Mouse (Mus musculus): ENCODE results near the gene Sestd1.

The Sestd1 gene

DNA sequence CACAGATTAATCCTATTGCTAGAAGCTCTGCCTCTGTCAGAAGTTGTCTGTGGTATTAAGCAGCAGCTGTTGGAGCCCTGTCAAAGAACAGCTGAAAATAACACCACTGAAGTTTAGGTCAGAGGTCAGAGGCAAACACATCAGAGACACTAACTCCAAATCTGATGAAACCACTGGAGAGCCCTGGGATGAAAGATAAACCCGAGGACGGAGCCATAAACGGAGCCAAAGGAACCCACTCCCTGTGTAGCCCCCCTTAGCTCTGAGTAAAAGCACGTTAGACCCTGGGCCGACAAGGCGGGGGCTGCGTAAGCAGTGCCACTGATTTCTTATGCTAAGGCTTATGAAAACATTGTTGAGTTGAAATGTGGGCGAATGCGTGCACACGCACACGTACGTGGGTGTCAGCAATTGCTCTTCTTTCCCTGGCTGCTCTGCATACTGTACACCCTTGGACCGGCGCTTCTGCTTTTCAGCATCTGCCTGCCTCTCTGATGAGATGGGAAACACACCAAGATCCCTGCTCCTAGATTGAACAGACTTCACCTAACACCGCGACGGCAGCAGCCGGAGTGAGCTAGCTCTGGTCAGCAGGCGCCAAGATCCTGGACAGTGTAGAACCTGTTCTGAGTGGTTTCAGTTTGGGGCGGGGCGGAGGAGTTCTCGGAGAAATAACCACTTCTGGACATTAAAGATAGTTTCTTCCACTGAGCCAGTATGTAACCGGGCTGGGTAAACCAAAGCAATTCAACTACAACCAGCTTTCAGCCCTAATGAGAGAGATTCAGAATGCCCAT, 108.8 kb downstream of the Sestd1 start:
- DNase-seq = no peak

DNA sequence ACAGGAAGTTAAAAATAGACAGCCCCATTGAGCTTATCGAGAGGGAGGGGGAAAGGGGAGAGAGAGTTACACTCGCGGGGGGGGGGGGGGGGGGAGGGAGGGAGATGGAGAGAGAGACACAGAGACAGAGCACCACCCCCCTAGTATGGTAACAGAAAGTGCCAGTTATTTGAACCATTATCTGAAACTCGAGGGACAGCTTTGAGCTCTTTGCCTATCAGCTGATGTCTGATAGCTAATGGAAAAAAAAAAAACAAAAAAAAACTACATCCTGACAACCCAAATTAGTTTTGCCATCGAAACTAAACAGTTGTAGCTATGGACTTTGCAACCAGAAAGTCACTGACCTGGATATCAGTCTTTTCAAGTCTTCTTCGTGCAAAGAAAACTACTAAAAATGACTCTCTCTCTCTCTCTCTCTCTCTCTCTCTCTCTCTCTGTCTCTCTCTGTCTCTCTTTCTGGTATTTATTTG, 109.7 kb downstream of the Sestd1 start, which contains the start of gene Ccdc141:
Ccdc141 (minus strand) TSS at position 4 of the 473 bp plus-strand sequence.
- no peak for DNase-seq

DNA sequence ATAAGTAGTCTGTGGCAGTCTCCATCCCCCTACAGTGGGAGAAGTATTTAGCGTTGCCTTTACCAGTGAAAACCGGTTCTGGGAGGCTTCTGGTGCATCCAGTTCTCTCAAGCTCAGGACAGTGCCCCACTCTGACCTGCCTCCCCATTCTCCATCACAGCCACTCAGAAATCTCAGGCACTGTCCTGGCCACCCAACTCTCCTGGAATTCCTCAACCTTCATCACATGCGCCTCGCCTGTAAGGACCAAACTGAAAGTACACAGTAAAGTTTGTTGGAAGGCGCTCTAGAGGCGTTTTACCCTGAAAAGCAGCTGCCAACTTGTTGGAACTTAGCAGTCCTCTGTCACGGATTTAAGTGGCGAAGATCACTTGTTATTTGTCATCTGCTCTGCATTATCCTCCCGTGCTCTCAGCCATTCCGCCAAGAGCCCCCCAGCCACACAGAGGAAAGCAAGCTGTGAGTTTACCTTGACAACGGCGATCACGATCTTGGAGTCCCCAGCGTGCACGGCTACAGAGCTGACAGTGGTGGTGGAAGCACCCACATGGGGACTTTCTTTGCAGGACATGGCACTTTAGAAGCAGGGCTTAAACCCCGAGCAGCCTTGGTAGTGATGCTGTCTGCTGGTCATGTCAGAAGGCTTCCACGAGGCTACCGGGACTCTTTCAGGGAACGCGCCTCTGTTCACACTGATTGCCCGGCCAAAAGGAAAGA, 110.3 kb downstream of the Sestd1 start:
- DNase-seq = peak in 1 of 2 experiments; percentile 26

DNA sequence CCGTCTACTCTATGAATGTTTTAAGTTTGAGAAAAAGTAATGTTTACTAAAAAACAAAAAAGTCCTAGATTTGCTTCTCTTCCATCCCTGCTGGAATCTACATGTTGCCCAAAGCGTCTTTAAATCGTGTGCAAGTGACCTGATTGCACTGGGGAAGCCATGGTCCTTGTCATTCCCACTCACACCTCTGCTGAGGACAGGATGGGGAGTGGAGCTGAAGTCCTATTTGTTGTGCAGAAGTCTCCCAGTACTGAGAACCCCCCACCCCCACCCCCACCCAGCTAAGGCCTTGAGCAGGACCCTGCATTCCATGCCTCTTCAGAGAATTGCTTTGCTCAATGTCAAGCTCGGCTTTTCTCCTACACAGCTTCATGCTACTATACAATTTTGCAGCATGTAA, 111.2 kb downstream of the Sestd1 start:
- DNase-seq = no peak

DNA sequence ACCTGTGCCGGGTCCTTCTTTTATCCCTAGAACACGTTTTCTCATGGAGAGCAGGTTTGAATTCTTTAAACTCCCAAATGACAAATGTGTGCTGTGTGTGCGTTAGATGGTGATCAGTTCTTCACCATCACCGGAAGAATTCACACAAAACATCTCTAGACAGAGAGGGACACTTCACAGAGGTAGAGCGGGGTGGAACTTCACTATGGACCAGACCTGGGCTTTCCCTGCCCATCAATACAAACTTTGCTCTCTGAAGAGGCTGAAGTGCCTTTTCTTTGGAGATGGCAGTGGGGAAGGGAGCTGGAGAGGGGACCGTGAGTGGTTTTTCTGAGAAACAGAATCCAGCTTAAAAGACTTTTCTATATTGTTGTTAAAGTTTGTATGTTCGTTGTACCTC, 111.6 kb downstream of the Sestd1 start:
- DNase-seq = no peak

DNA sequence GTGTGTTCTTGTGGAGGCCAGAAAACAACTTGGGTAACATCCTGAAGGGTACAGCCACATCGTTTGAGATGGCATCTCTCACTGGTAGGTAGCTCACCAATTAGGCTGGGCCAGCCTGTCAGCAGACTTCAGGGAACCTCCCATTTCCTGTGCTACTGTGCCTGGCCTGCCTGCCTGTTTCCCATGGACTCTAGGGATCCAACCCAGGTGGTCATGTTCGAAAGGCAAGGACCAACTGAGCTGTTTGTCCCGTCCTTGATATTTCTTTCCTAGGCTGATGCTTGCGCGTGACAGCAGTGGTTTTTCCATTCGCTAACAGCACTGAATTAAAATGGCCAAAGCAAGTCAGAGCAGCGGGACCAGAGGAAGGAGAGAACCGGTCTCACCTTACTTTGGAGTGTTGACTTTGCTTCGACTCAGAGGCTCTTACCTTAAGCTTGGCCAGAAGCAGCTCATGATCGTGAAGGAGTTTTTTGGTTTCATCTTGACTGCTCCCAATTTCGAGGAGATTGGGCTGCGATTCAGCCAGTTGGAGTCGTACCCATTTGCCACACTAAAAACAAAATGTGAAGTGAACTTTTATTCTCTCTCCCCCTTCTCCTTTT, 112.2 kb downstream of the Sestd1 start:
- no peak for DNase-seq

DNA sequence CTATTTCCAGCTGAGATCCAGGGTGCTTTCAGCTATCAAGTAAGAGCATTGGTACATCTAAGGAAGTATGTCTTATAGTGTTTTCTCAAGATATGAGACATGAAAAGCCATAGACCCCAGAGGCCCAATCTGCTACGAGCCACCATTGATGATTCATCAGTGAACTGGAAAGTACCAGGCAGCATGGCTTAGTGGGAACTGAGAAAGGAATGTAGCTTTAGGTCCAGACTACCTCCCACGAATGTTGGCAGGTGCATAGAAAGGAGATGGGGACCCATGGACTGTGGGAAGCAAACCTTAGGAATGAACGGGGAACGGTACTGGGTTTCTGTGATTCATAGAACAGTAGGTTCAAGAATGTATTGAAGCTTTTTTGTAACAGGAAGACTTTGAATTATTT, 114.0 kb downstream of the Sestd1 start:
- DNase-seq = no peak

DNA sequence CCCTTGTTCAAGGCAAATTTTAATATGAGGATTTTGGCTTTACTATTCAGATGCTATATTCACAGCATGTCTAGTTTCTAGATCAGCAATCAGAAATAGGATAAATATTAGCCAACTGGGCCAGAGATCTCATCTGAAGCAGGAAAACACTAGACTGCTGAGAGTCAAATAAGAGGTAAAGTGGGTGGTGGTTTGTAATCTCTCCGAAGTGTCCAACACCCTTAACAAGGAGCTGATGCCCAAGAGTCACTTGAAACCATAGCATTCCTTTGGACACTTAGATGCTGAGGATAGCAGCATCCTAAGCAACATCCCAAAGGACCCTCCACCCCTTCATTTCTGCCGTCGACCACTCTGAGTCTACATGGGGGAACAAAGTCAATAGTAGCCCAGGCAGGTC, 115.7 kb downstream of the Sestd1 start:
- no peak for DNase-seq

DNA sequence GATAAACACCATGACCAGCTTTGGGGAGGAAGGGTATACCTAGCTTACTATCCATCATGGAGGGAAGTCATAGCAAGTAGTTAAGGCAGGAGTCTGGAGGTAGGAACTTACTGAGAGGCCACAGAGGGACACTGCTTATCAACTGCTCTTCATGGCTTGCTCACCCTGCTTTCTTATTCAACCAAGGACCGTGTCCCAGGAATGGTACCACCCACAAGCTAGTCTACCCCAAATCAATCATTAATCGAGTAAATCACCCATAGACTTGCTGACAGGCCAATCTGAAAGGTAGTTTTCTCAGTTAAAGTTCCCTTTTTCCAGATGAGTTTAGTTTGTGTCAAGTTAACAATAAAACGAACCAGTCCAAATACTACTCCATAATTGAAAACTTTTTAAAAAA, 117.0 kb downstream of the Sestd1 start:
- no peak for DNase-seq

DNA sequence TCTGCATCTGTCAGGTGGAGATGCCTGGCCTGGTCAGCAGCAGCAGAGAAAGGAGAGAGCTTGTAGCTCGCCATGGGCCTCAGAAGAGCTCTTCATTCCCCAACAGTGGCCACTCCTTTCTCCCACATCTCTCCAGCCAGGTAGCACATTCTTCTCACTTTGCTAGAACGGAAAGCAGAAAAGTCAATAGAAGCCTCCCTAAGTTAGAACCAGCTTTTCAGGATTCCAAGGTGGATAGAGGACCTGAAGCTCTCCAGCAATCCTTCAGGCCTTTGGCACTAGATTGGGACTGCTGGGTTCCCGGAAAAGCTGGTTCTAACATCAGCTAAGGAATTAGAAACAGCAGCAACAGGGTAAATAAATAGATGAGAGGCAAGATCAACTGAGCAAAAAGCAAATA, 118.3 kb downstream of the Sestd1 start:
- DNase-seq = no peak

DNA sequence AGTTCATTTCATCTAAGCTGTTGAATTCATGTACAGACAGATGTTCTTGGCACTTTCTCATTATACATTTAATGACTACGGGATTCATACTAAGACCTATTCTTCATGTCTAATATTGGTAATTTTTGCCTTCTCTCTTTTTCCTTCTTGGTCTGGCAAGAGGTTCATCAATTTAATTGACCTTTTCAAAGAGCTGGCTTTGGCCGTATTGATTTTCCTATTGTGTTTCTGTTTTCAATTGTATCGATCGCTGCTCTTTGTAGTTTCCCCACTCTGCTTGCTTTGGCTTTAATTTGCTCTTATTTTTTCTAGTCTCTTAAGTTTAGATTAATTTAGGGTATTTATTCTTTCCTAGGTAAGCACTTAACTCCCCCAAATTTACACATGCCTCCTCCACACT, 122.8 kb downstream of the Sestd1 start:
- no peak for DNase-seq

DNA sequence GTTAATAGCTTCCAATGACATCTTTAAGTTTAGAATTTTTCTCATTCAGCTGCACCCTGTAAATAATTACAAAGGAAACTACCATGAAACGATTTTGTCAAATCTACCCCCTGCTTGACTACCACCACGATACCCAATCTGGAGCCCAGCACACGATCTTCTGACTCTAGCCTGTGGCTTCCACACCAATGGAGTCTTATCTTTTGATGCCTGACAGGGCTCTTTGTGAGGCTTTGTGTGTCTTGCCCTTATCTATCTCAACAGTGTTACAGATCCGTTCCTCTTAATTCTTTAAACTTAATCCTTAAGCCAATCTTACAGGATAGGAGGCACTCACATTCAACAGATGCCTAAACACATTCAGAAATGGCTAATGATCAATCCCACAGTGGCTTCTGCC, 126.3 kb downstream of the Sestd1 start:
- DNase-seq = no peak

DNA sequence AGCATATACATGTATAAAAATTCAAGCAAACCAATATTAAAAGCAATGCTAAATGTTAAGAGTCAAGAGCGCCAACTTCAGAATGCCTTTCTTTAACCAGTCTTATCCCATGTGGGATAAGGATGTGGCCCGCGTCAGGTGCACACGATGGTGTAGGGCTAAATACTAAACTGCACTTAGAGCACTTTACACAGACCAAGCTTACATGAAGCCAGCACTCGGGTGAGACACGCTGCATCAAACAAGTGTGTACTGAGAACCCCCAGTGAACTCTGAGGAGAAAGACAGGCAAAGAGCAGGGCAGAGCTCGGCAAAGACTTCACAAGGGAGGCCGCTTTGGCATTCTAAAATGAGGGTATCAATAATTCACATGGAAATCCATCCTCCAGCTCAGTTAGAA, 129.1 kb downstream of the Sestd1 start:
- DNase-seq = no peak

DNA sequence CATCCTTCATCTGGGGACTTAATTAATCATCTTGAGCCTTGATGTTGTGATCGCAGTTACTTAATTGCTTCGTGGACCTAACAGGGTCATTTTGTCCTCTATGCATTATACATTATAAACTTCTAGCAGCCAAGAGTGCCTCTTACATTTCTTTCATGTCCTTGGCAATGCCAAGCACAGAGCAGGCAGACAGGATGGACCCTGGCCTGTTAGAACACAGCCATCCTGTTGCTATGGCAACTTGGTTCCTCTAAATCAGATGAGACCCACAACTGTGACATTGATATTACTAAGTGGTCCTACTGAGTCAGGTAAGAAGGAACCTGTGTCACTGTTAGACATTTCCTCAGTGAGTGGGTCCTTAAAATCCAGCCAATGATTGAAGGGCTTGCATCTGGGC, 130.8 kb downstream of the Sestd1 start:
- no peak for DNase-seq

DNA sequence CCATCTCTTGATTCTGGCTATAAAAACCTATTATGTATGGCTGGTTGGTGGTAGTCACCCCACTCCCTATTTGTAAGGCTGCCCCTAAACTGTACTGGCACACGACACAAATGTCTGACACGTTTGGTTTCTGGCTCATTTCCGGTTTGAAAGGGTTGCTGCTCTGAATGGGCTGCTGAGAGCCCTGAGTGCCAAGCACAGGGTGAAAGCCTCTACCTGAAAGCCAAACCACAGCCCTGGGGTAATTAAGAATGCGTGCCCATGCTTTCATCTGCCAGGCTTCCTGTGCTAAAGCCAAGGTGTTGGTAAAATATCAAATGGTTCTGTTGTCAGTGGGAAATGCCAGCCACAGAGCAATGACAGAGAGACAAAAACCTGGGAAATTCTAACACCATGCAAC, 132.2 kb downstream of the Sestd1 start:
- no peak for DNase-seq

DNA sequence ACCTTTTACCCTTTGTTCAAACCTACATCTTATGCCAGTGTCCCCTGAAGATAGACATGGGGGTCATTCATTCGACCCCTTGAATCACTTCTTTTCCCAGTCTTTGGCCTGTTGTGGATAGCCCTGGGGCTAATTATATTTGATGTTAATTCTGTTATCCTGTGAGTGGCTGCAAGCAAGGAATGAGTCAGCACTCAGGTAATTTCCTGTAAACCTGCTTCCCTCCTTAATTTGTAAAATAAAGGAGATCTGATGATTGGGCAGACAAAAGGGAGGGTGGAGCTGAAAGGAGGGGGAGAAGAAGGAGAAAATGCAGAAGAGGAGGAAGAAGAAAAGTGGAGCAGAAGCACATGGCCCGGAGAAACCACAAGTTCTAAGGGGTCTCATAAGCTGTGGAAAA, 133.4 kb downstream of the Sestd1 start:
- DNase-seq = no peak

DNA sequence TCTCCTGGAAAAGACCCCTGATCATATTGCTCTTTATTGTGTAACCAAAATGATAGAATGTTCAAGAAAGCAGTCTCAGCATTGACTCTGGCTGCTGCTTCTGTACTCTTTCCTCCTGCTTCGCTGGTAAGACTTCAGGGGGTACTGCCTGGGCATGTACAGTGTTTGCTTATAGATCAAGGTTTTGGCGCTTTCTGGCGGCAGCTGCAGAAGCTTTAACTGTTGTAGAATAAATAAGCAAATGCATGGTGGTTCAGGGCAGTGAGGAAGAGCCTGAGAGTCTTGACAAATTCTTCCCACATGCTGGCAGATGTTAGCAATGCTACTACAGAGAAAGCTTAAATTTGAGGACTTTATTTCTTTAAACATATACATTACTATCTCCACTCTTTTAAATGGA, 134.1 kb downstream of the Sestd1 start:
- no peak for DNase-seq

DNA sequence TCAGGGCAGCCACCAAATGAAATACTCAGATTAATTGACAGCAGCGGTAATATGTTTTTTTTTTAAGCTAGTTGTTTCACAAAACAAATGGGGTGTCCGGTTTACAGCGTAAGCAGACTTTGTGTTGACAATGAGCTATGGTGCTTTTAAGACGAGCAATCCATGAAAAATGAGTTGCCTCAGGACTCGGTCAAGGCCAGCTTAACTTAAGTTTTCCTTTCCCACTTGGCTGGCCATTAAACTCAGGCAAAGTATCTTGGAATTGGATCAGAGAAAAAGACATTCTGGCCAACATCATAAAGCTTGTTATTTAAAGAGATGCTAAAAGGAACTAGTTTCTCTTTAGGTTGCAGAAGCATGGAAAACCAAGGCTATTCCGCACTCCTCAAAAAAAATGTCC, 136.9 kb downstream of the Sestd1 start:
- no peak for DNase-seq

DNA sequence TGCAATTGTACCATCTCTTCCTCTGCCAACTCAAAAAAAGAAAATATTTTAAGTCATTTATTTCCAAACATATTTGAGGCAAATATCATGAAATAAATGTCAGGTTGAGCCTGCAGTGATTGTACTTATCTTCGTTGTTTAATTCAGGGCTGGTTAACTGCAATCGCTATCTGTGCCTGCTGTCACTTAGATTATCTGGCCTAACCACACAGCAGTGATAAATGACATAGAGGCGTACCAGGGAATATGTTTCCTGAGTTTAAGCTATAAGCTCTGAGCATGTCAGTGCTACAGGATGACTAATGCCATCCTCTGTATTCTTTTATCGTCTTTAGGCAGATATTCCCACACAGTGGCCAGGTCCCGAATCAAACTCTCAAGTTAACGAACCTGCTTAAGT, 141.5 kb downstream of the Sestd1 start:
- DNase-seq = no peak

DNA sequence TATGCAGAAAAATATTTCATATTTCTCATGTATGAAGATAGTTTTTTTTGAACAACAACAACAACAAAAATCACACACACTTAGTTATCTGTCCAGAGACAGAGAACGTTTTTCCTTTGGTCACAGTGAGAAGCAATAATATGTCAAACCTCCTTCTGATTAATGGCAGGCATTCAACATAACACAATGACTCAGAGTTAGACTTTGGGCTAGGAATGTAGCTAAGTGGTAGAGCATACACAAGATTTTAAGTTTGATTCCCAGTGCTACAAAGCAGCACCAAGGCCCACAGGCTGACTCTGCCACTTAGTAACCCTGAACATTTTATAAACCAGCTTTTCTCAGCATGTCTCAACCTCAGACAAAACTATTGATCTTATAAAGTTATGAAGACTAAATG, 145.5 kb downstream of the Sestd1 start:
- DNase-seq = no peak

DNA sequence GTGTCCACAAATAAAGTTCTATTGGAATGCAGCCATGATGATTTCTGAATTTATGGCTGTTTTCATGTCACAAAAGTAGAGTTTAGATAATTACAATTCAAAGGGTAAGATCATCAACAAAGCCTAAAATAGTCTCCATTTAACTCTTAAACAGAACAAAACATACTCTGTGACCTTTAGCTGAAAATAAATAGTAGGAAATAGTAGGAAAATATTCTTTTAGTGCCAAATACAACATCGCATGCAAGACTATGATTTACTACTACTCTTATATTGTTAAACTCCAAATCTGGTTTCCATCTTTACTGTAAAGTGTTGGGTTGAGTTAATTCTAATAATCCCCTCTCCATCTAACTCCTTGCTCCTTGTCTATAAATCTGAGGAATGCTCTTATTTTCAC, 147.0 kb downstream of the Sestd1 start:
- DNase-seq = no peak

Data from thymus, adult 18-20 months (tissue).